Comparison of ENCODE assay signal across 8 mouse cellular contexts in genomic region chr7:138909277-138910192, GRCm38 (mm10). TPM values are rescaled to one million over a fixed set of nuclear protein-coding genes. Genes with fewer than 3 reads are reported as not detected.
DNase-seq lines count a peak whose midpoint lies in the region; ATAC-seq and TF ChIP-seq lines count a peak whose summit lies in the region.

Gene Bnip3, minus strand, starts transcription at chr7:138909519.

- H3K4me2 ChIP-seq in embryonic facial prominence, embryonic 15.5 days (replicated peaks), result peak within 1 kb of the TSS; percentile 80
- peak within 1 kb of the TSS; percentile 80 for H3K4me2 ChIP-seq in kidney, embryonic 14.5 days (replicated peaks; ENCODE audit: low read depth, low read length)
- peak within 1 kb of the TSS; percentile 75 for H3K4me2 ChIP-seq in limb, embryonic 14.5 days (replicated peaks; ENCODE audit: low read depth, low read length, severe bottlenecking)
- H3K4me2 ChIP-seq in midbrain, embryonic 16.5 days (ENCODE audit: low read length), result peak within 1 kb of the TSS; percentile 81

- no peaks in the 10 kb centered on the region for H3K27me3 ChIP-seq in embryonic facial prominence, embryonic 15.5 days
- no peaks in the 10 kb centered on the region for H3K27me3 ChIP-seq in kidney, embryonic 14.5 days (ENCODE audit: control insufficient read depth, insufficient read depth, low read length)
- no peaks in the 10 kb centered on the region for H3K27me3 ChIP-seq in limb, embryonic 14.5 days (ENCODE audit: control insufficient read depth, insufficient read depth, low read length)
- H3K27me3 ChIP-seq in midbrain, embryonic 16.5 days (ENCODE audit: control insufficient read depth, insufficient read depth, low read depth, low read length), result no peaks in the 10 kb centered on the region
- H3K27me3 ChIP-seq in spleen, adult 2 months (ENCODE audit: control insufficient read depth, insufficient read depth, low read length), result no peaks in the 10 kb centered on the region

- H3K9me3 ChIP-seq in embryonic facial prominence, embryonic 15.5 days (replicated peaks), result no peaks in the 10 kb centered on the region
- H3K9me3 ChIP-seq in kidney, embryonic 14.5 days (ENCODE audit: control insufficient read depth, low read length), result no peaks in the 10 kb centered on the region
- no peaks in the 10 kb centered on the region for H3K9me3 ChIP-seq in limb, embryonic 14.5 days (ENCODE audit: control insufficient read depth, low read length)
- no peaks in the 10 kb centered on the region for H3K9me3 ChIP-seq in midbrain, embryonic 16.5 days (replicated peaks; ENCODE audit: control insufficient read depth, low read length, poor library complexity, severe bottlenecking)

- peak; percentile 91 to 92 for DNase-seq in B cell, adult 2 months
- peak; percentile 90 for DNase-seq in heart, adult 9 months (ENCODE audit: low spot score in 2 of 2)
- peak; percentile 90 for DNase-seq in limb, embryonic 14.5 days (ENCODE audit: low spot score)
- DNase-seq in spleen, adult 2 months (ENCODE audit: low read depth in 1 of 2, low spot score in 2 of 2), result peak; percentile 71 to 85

- H3K9ac ChIP-seq in embryonic facial prominence, embryonic 15.5 days, result peak within 1 kb of the TSS; percentile 81
- H3K9ac ChIP-seq in kidney, embryonic 14.5 days (ENCODE audit: low read depth, low read length), result peak within 1 kb of the TSS; percentile 83
- peak within 1 kb of the TSS; percentile 81 for H3K9ac ChIP-seq in limb, embryonic 14.5 days (ENCODE audit: low read depth, low read length, severe bottlenecking)
- H3K9ac ChIP-seq in midbrain, embryonic 16.5 days (ENCODE audit: low read depth, low read length), result peak within 1 kb of the TSS; percentile 94

- TF ChIP-seq POLR2A in bone marrow macrophage, adult 2 months (IDR thresholded peaks at IDR 0.05; ENCODE audit: borderline replicate concordance, low read depth, low read length), result no peak
- peak; percentile 88; the same call in 1 of the 2 replicates for TF ChIP-seq POLR2A in limb, embryonic 14.5 days (IDR thresholded peaks at IDR 0.05; ENCODE audit: borderline replicate concordance, extremely low read depth, insufficient read depth, insufficient read length)
- no peak; the same call in 1 of the 2 replicates for TF ChIP-seq POLR2A in spleen, adult 2 months (IDR thresholded peaks at IDR 0.05; ENCODE audit: low read depth, low read length)

- H3K4me3 ChIP-seq in bone marrow macrophage, adult 2 months (ENCODE audit: insufficient read depth, low read length), result peak within 1 kb of the TSS; percentile 77
- peak within 1 kb of the TSS; percentile 86 for H3K4me3 ChIP-seq in embryonic facial prominence, embryonic 15.5 days (replicated peaks)
- peak within 1 kb of the TSS; percentile 82 for H3K4me3 ChIP-seq in kidney, embryonic 14.5 days (ENCODE audit: low read length)
- peak within 1 kb of the TSS; percentile 81 for H3K4me3 ChIP-seq in limb, embryonic 14.5 days (replicated peaks; ENCODE audit: low read length)
- H3K4me3 ChIP-seq in midbrain, embryonic 16.5 days (ENCODE audit: low read depth, low read length), result peak within 1 kb of the TSS; percentile 85
- peak within 1 kb of the TSS; percentile 75 for H3K4me3 ChIP-seq in spleen, adult 2 months (ENCODE audit: extremely low read depth, insufficient read depth, insufficient read length)

- H3K36me3 ChIP-seq in embryonic facial prominence, embryonic 15.5 days, result no peaks in the 10 kb centered on the region
- no peaks in the 10 kb centered on the region for H3K36me3 ChIP-seq in kidney, embryonic 14.5 days (ENCODE audit: control insufficient read depth, insufficient read depth, low read length)
- no peaks in the 10 kb centered on the region for H3K36me3 ChIP-seq in limb, embryonic 14.5 days (ENCODE audit: control insufficient read depth, insufficient read depth, low read length)
- no peaks in the 10 kb centered on the region for H3K36me3 ChIP-seq in midbrain, embryonic 16.5 days (ENCODE audit: control insufficient read depth, insufficient read depth, low read length)
- H3K36me3 ChIP-seq in spleen, adult 2 months (ENCODE audit: control insufficient read depth, insufficient read depth, low read length), result no peaks in the 10 kb centered on the region

- peak; percentile 93 for ATAC-seq in embryonic facial prominence, embryonic 15.5 days (ENCODE audit: insufficient number of reproducible peaks, low FRiP score, low TSS enrichment, low read depth)
- ATAC-seq in kidney, embryonic 14.5 days (ENCODE audit: low FRiP score, low TSS enrichment), result peak; percentile 96
- peak; percentile 94 for ATAC-seq in limb, embryonic 14.5 days (ENCODE audit: low FRiP score, low read depth)
- peak; percentile 93 for ATAC-seq in midbrain, embryonic 16.5 days

- H3K27ac ChIP-seq in bone marrow macrophage, adult 2 months (ENCODE audit: insufficient read depth, low read depth, low read length), result peak within 1 kb of the TSS; percentile 64
- peak within 1 kb of the TSS; percentile 74 for H3K27ac ChIP-seq in embryonic facial prominence, embryonic 15.5 days (replicated peaks)
- peak within 1 kb of the TSS; percentile 69; the same call in 1 of the 2 replicates for H3K27ac ChIP-seq in kidney, embryonic 14.5 days (ENCODE audit: low read depth, low read length)
- peak within 1 kb of the TSS; percentile 72 for H3K27ac ChIP-seq in limb, embryonic 14.5 days (replicated peaks; ENCODE audit: low read depth, low read length)
- peak within 1 kb of the TSS; percentile 41; the same call in 1 of the 2 replicates for H3K27ac ChIP-seq in midbrain, embryonic 16.5 days (ENCODE audit: low read length)
- H3K27ac ChIP-seq in spleen, adult 2 months (ENCODE audit: insufficient read depth, low read length), result 0 out of 2 replicates have a peak within 1 kb of the TSS, but pooled peaks have one; percentile 30

- no peak for TF ChIP-seq CTCF in bone marrow macrophage, adult 2 months (IDR thresholded peaks at IDR 0.05; ENCODE audit: low read depth, low read length)
- TF ChIP-seq CTCF in spleen, adult 2 months (IDR thresholded peaks at IDR 0.05; ENCODE audit: extremely low read depth, insufficient read depth, insufficient read length, insufficient replicate concordance), result no peak

- WGBS in embryonic facial prominence, embryonic 15.5 days, result under 1% methylated on average over 63 of the region's 66 CpGs
- under 1% methylated on average over 65 of the region's 66 CpGs for WGBS in kidney, embryonic 14.5 days
- under 1% methylated on average over 51 of the region's 66 CpGs for WGBS in limb, embryonic 14.5 days
- WGBS in midbrain, embryonic 16.5 days, result under 1% methylated on average over 55 of the region's 66 CpGs
- WGBS in spleen, adult 2 months, result under 1% methylated on average over 61 of the region's 66 CpGs

- peaks cover 25% of the 10 kb centered on the region for H3K4me1 ChIP-seq in bone marrow macrophage, adult 2 months (ENCODE audit: control insufficient read depth, insufficient read depth, low read length)
- H3K4me1 ChIP-seq in embryonic facial prominence, embryonic 15.5 days, result peaks cover 35% of the 10 kb centered on the region
- peaks cover 13% of the 10 kb centered on the region for H3K4me1 ChIP-seq in kidney, embryonic 14.5 days (ENCODE audit: control insufficient read depth, insufficient read depth, low read length)
- peaks cover 31% of the 10 kb centered on the region for H3K4me1 ChIP-seq in limb, embryonic 14.5 days (ENCODE audit: control insufficient read depth, insufficient read depth, low read length)
- H3K4me1 ChIP-seq in midbrain, embryonic 16.5 days (ENCODE audit: control insufficient read depth, insufficient read depth, low read length), result peaks cover 19% of the 10 kb centered on the region
- 0 out of 2 replicates have a peak, but pooled peaks cover 5% of the 10 kb centered on the region for H3K4me1 ChIP-seq in spleen, adult 2 months (ENCODE audit: control insufficient read depth, insufficient read depth, insufficient read length)

RNA-seq across cellular contexts. Expression of gene Bnip3, which starts in this region (rescaled TPM):
- polyA plus RNA-seq in bone marrow macrophage, adult 2 months (2012; ENCODE audit: insufficient read depth, insufficient read length, missing spikeins), result 42.6 and 49.9 TPM in 2 replicates
- 97.6 and 119 TPM in 2 replicates for polyA plus RNA-seq in embryonic facial prominence, embryonic 15.5 days (2015; fragmentation: Nextera tagmentation; extraction: Ambion mirVana)
- 78.5 and 84.8 TPM in 2 replicates for polyA plus RNA-seq in kidney, embryonic 14.5 days (2014; fragmentation: Nextera tagmentation; extraction: Ambion mirVana)
- 51.5 and 64.5 TPM in 2 replicates for polyA plus RNA-seq in limb, embryonic 14.5 days (2012; rRNA removed)
- polyA plus RNA-seq in limb, embryonic 14.5 days (2014; fragmentation: Nextera tagmentation; extraction: Ambion mirVana), result 92.1 and 96.0 TPM in 2 replicates
- 106 and 113 TPM in 2 replicates for polyA plus RNA-seq in midbrain, embryonic 16.5 days (2015; fragmentation: Nextera tagmentation; extraction: Ambion mirVana)
- 3.8 and 4.7 TPM in 2 replicates for polyA plus RNA-seq in spleen, adult 2 months (2012; rRNA removed)

Comparison
In these comparisons a context has a peak if more than half of its experiments do, and no peak if none do; other contexts are left out.
1. Peak in every context shown above with its lines: DNase-seq, ATAC-seq, H3K4me3 ChIP-seq and H3K27ac ChIP-seq.